Mouse (Mus musculus) urinary bladder, adult 18-20 months (tissue): ENCODE data around the gene Cfap20.

Experiments
- DNase-seq, 2 experiments: peaks; one replicate each; pipeline ENCODE4 v3.0.0; 2022; ENCODE audit warnings: low spot score in 2 of 2, mixed read lengths in 2 of 2

The Cfap20 gene

GRCm38 (mm10) chr8:95374429-95374828 is 60.2 kb downstream of the Cfap20 start:
- DNase-seq, result no peak

GRCm38 (mm10) chr8:95373389-95374002 is 61.2 kb downstream of the Cfap20 start:
- peak in 1 of 2 experiments; percentile 45 for DNase-seq
